Mouse (Mus musculus): ENCODE data around the gene Akt1. TPM values are rescaled to one million over a fixed set of nuclear protein-coding genes. Genes with fewer than 3 reads are reported as not detected.

Akt1 gene
- polyA plus RNA-seq, 1 experiment, result 29.1 TPM

DNA sequence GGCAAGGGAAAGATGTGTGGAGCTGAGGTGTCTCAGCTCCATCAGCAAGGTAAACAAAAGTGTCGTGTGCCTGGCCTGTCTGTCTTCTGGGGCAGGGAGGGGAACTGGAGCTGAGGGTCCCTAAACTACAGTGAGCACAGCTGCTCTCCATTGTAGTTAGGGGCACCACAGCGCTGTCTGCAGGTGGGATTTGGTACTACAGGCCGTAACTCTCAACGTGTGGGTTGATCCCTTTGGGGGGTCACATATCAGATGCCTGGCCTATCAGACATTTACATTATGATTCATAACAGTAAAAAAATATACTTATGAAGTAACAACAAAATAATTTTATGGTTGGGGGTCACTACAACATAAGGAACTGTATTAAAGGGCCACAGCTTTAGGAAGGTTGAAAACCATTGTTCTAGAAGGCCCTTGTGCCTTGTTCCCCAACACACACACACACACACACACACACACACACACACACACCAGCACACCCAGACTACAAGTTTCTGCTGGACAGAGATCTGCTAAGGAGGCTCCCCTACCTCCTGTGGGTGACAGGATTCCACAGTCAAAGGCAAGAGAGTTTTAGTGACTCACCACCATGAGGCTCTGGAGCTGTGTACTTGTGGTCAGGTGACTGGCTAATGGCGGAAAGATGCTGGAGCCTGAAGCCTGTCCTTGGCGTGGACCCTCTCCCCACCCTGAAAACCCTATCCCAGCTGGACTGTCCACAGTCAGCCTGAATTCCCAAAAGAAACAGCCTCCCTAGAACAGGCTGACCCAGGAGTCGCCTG lies 47.4 kb downstream of the Akt1 start:
- Histone ChIP-seq H3K4me3 (ENCODE audit: control insufficient read depth, low read depth, low read length) (no peak overlapping the region), H3K36me3 (ENCODE audit: control insufficient read depth, insufficient read depth, low read length) (no peaks in the 10 kb centered on the region), H3K27me3 (ENCODE audit: control insufficient read depth, insufficient read depth, low read length) (no peaks in the 10 kb centered on the region), H3K4me1 (ENCODE audit: control insufficient read depth, insufficient read depth, low read length) (peaks cover 9% of the 10 kb centered on the region), H3K27ac (ENCODE audit: control insufficient read depth, insufficient read depth, low read depth, low read length) (no peak overlapping the region)
- TF ChIP-seq CTCF (IDR thresholded peaks at IDR 0.05; ENCODE audit: control insufficient read depth, insufficient read depth, insufficient replicate concordance, low read depth, low read length) (peak; percentile 80; the same call in 1 of the 2 replicates), POLR2A (IDR thresholded peaks at IDR 0.05; ENCODE audit: control insufficient read depth, low read depth, low read length) (no peak)

DNA sequence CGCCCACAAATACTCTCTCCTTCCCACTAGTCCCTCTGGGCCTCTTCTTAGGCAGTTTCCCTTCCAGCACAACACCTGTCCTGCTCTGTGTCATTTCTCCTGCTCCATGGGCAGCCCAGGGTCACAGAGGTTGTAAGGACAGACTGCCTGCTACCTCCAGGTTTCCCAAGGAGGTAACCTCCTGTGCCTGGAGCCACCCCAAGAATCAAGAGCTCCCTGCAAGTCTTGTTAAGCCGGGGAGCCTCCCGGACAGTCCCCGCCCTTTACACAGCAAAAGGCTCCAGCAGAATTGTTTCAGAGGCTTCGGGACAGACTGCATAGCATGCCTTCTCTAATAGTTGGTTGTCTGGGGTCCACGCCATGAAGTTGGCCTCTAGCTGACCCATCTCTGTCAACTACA lies 48.2 kb downstream of the Akt1 start:
- H3K27ac ChIP-seq (ENCODE audit: control insufficient read depth, insufficient read depth, low read depth, low read length), result no peak overlapping the region
- TF ChIP-seq CTCF (IDR thresholded peaks at IDR 0.05; ENCODE audit: control insufficient read depth, insufficient read depth, insufficient replicate concordance, low read depth, low read length) (no peak), POLR2A (IDR thresholded peaks at IDR 0.05; ENCODE audit: control insufficient read depth, low read depth, low read length) (no peak)
- H3K36me3 ChIP-seq (ENCODE audit: control insufficient read depth, insufficient read depth, low read length), result no peaks in the 10 kb centered on the region
- peaks cover 9% of the 10 kb centered on the region for H3K4me1 ChIP-seq (ENCODE audit: control insufficient read depth, insufficient read depth, low read length)
- no peaks in the 10 kb centered on the region for H3K27me3 ChIP-seq (ENCODE audit: control insufficient read depth, insufficient read depth, low read length)
- no peak overlapping the region for H3K4me3 ChIP-seq (ENCODE audit: control insufficient read depth, low read depth, low read length)

DNA sequence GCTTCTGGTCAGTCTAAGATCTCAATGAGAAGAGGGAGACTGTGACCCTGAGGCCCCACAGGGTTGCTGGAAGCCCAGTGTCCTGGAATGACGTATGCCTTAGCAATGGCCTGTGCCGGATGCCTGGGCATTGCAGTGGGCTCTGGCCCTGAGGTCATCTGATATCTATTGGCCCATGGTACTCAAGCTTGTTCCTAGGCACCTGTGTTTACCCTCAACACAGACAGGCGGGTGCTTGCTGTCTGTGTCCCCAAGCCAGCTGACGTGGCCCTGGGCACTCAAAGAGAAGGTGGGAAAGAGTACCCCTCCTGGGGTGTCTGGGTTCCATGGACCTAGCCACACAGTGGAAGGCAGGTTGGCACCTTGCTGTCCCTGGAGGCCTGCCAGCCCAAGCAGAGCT lies 49.0 kb downstream of the Akt1 start:
- TF ChIP-seq CTCF (IDR thresholded peaks at IDR 0.05; ENCODE audit: control insufficient read depth, insufficient read depth, insufficient replicate concordance, low read depth, low read length), result no peak
- TF ChIP-seq POLR2A (IDR thresholded peaks at IDR 0.05; ENCODE audit: control insufficient read depth, low read depth, low read length), result no peak
- Histone ChIP-seq H3K4me3 (ENCODE audit: control insufficient read depth, low read depth, low read length) (no peak overlapping the region), H3K27me3 (ENCODE audit: control insufficient read depth, insufficient read depth, low read length) (no peaks in the 10 kb centered on the region), H3K36me3 (ENCODE audit: control insufficient read depth, insufficient read depth, low read length) (no peaks in the 10 kb centered on the region), H3K27ac (ENCODE audit: control insufficient read depth, insufficient read depth, low read depth, low read length) (no peak overlapping the region), H3K4me1 (ENCODE audit: control insufficient read depth, insufficient read depth, low read length) (peaks cover 9% of the 10 kb centered on the region)

DNA sequence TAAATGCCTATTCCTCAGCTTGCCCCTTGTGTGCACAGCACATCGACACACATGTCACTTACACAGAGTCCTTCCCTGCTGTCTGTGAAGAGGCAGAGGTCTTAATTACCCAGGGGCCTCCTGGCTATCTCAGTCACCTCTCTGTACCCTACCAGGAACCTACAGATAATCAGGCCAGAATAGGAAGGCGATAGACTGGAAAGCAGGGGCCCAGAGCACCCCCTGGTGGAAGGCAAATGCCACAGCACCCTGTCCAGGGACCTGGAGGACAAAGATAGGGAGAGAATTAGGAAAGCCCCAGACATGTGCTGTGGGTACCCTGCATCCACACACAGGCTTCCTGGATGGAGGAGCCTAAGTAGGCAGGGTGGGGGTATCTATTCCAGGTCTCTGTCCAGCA lies 50.9 kb downstream of the Akt1 start:
- H3K4me3 ChIP-seq (ENCODE audit: control insufficient read depth, low read depth, low read length), result no peak overlapping the region
- 0 out of 2 replicates have a peak, but pooled peaks cover 2% of the 10 kb centered on the region for H3K27me3 ChIP-seq (ENCODE audit: control insufficient read depth, insufficient read depth, low read length)
- TF ChIP-seq POLR2A (IDR thresholded peaks at IDR 0.05; ENCODE audit: control insufficient read depth, low read depth, low read length) (no peak), CTCF (IDR thresholded peaks at IDR 0.05; ENCODE audit: control insufficient read depth, insufficient read depth, insufficient replicate concordance, low read depth, low read length) (peak; percentile 86)
- no peaks in the 10 kb centered on the region for H3K36me3 ChIP-seq (ENCODE audit: control insufficient read depth, insufficient read depth, low read length)
- H3K27ac ChIP-seq (ENCODE audit: control insufficient read depth, insufficient read depth, low read depth, low read length), result no peak overlapping the region
- H3K4me1 ChIP-seq (ENCODE audit: control insufficient read depth, insufficient read depth, low read length), result peaks cover 9% of the 10 kb centered on the region

DNA sequence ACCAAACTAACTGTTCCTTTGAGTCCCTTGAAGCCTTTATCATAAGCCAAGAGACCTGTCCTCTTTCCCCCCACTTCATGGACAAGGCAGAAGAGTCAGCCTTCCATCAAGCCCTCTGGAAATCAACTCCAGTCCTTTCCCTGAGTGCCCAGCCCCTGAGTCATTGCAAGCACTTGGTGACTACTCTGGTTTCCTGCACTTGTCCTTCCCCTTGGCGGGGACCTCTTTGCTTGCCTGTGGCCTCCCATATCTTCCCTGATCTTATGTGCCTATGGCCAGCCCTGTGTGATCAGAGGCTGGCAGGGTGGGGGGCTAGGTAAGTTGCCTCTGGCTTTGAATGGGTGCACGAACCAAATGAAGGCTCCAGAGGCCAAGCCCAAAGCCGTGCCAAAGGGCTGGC lies 52.8 kb downstream of the Akt1 start:
- H3K27ac ChIP-seq (ENCODE audit: control insufficient read depth, insufficient read depth, low read depth, low read length), result no peak overlapping the region
- no peak overlapping the region for H3K4me3 ChIP-seq (ENCODE audit: control insufficient read depth, low read depth, low read length)
- H3K27me3 ChIP-seq (ENCODE audit: control insufficient read depth, insufficient read depth, low read length), result 0 out of 2 replicates have a peak, but pooled peaks cover 2% of the 10 kb centered on the region
- peaks cover 6% of the 10 kb centered on the region for H3K4me1 ChIP-seq (ENCODE audit: control insufficient read depth, insufficient read depth, low read length)
- TF ChIP-seq CTCF (IDR thresholded peaks at IDR 0.05; ENCODE audit: control insufficient read depth, insufficient read depth, insufficient replicate concordance, low read depth, low read length), result no peak
- no peak for TF ChIP-seq POLR2A (IDR thresholded peaks at IDR 0.05; ENCODE audit: control insufficient read depth, low read depth, low read length)
- H3K36me3 ChIP-seq (ENCODE audit: control insufficient read depth, insufficient read depth, low read length), result no peaks in the 10 kb centered on the region

DNA sequence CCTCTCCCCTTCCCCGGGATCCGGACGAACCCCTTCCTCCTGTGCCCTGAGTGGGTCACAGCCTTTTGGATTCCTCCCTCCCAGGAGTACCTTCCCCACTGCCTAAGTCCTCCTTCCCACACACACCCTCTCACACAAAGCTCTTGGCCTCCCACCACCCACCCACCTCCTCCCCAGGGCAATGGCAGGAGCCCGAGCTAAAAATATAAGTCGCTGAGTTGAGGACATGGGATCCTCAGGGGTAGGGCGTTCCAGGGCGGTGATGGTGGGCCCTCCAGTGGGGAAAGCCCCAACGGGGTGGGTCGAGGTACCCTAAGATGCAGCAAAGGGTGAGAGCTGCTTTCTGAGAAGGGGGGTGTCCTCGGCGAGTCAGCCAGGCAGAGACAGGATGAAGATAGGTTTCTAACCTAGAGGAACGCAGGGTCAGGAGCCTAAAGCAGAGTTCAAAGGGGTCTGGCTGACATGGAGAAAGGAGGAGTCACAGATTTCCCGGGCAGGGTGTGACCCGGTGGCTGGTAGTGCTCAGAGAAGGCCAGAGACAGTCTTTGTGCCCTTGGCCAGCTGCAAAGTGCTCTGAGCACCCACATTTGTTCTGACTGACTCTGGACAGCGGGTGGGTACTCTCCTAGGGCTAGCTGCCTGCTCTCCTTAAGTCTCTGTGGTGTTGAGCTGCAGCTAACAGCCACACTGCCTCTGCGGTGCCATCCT lies 54.2 kb downstream of the Akt1 start:
- Histone ChIP-seq H3K27ac (ENCODE audit: control insufficient read depth, insufficient read depth, low read depth, low read length) (no peak overlapping the region), H3K27me3 (ENCODE audit: control insufficient read depth, insufficient read depth, low read length) (0 out of 2 replicates have a peak, but pooled peaks cover 2% of the 10 kb centered on the region), H3K4me3 (ENCODE audit: control insufficient read depth, low read depth, low read length) (no peak overlapping the region; the same call in 1 of the 2 replicates), H3K36me3 (ENCODE audit: control insufficient read depth, insufficient read depth, low read length) (no peaks in the 10 kb centered on the region), H3K4me1 (ENCODE audit: control insufficient read depth, insufficient read depth, low read length) (peaks cover 6% of the 10 kb centered on the region)
- TF ChIP-seq CTCF (IDR thresholded peaks at IDR 0.05; ENCODE audit: control insufficient read depth, insufficient read depth, insufficient replicate concordance, low read depth, low read length) (no peak), POLR2A (IDR thresholded peaks at IDR 0.05; ENCODE audit: control insufficient read depth, low read depth, low read length) (no peak)

DNA sequence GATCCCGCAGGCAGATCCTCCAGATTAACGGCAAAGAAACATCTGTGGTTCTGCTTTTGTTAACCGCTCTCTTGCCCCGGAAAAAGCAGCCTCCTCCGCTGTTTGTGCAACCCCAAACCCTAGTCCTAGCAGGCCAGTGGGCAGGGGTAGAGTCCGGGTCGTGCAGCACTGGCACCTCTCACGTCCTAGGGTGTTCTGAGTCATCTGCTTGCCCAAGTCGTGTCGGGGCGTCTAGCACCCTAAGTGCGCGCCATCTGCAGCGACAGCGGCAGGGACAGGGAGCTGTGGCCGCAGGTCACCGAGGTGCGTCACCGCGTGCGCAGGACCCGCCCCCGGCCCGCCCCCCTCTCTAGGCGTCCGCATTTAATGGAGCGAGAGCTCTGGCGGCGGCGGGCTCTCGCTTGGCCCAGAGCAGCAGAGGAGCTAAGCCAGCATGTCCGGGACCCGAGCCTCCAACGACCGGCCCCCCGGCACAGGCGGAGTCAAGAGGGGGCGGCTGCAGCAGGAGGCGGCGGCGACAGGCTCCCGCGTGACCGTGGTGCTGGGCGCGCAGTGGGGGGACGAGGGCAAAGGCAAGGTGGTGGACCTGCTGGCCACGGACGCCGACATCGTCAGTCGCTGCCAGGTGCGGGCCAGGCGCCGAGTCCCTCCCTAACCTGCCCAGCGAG lies 54.9 kb downstream of the Akt1 start, which contains the start of gene Adssl1:
Adssl1 (plus strand) TSS at position 360 of the 668 bp plus-strand sequence.
- peaks cover 6% of the 10 kb centered on the region for H3K4me1 ChIP-seq (ENCODE audit: control insufficient read depth, insufficient read depth, low read length)
- no peaks in the 10 kb centered on the region for H3K36me3 ChIP-seq (ENCODE audit: control insufficient read depth, insufficient read depth, low read length)
- no peak within 1 kb of the TSS for H3K27ac ChIP-seq (ENCODE audit: control insufficient read depth, insufficient read depth, low read depth, low read length)
- H3K27me3 ChIP-seq (ENCODE audit: control insufficient read depth, insufficient read depth, low read length), result 0 out of 2 replicates have a peak, but pooled peaks cover 2% of the 10 kb centered on the region
- TF ChIP-seq CTCF (IDR thresholded peaks at IDR 0.05; ENCODE audit: control insufficient read depth, insufficient read depth, insufficient replicate concordance, low read depth, low read length) (no peak), POLR2A (IDR thresholded peaks at IDR 0.05; ENCODE audit: control insufficient read depth, low read depth, low read length) (no peak)
- peak within 1 kb of the TSS; percentile 30 for H3K4me3 ChIP-seq (ENCODE audit: control insufficient read depth, low read depth, low read length)

All from testis, adult 2 months (tissue).